Mouse (Mus musculus): ENCODE results near the gene Cdh1. TPM values are rescaled to one million over a fixed set of nuclear protein-coding genes. Genes with fewer than 3 reads are reported as not detected.

Gene Cdh1
- polyA plus RNA-seq, 1 experiment from 2014 or later: 28.8 TPM

GRCm38 (mm10) chr8:106617865-106618264, 14.7 kb downstream of the Cdh1 start:
- peaks cover 17% of the 10 kb centered on the region for H3K4me1 ChIP-seq (ENCODE audit: insufficient read depth)
- no peaks in the 10 kb centered on the region for H3K36me3 ChIP-seq (replicated peaks; ENCODE audit: insufficient read depth, low read length)
- H3K27me3 ChIP-seq (ENCODE audit: insufficient read depth, low read length): no peaks in the 10 kb centered on the region
- no peak overlapping the region for H3K27ac ChIP-seq (ENCODE audit: low read depth)
- TF ChIP-seq CTCF (IDR thresholded peaks at IDR 0.05; ENCODE audit: low read depth): no peak
- TF ChIP-seq EP300 (IDR thresholded peaks at IDR 0.05; ENCODE audit: low read depth): no peak
- no peak overlapping the region for H3K4me3 ChIP-seq (ENCODE audit: low read depth, low read length)
- ATAC-seq (no peak), DNase-seq (no peak)
- H3K9ac ChIP-seq (replicated peaks): no peak overlapping the region
- H3K9me3 ChIP-seq (ENCODE audit: low read length): no peaks in the 10 kb centered on the region
- WGBS (ENCODE audit: insufficient replicate concordance): 76% methylated on average over 6 of the region's 6 CpGs
- no peak overlapping the region for H3K4me2 ChIP-seq (ENCODE audit: low read depth, low read length)

DNA sequence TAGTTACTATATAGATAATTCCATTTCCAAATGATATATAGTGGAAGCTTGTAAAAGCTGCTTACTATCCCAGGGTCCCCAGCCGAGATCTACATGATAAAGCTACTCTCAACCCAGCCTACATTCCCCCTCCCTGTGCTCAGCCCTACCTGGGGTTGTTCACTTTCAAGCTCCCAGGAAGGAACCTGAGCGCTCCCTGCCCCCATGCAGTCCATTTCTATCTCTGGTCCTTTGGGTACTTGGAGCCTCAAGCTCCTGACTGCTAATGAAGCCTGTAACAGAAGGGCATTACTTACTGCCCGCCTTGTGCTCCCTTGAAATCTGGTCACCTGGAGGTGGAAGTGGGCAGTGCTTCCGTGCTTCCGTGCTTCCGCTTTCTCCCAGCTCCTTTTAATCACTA, 15.2 kb downstream of the Cdh1 start:
- Histone ChIP-seq H3K9me3 (ENCODE audit: low read length) (no peaks in the 10 kb centered on the region), H3K4me2 (ENCODE audit: low read depth, low read length) (no peak overlapping the region), H3K4me1 (ENCODE audit: insufficient read depth) (peaks cover 17% of the 10 kb centered on the region), H3K27me3 (ENCODE audit: insufficient read depth, low read length) (no peaks in the 10 kb centered on the region), H3K9ac (replicated peaks) (no peak overlapping the region), H3K36me3 (replicated peaks; ENCODE audit: insufficient read depth, low read length) (no peaks in the 10 kb centered on the region), H3K27ac (ENCODE audit: low read depth) (no peak overlapping the region), H3K4me3 (ENCODE audit: low read depth, low read length) (no peak overlapping the region)
- no peak for TF ChIP-seq EP300 (IDR thresholded peaks at IDR 0.05; ENCODE audit: low read depth)
- no peak for TF ChIP-seq CTCF (IDR thresholded peaks at IDR 0.05; ENCODE audit: low read depth)
- 69% methylated on average over 6 of the region's 6 CpGs for WGBS (ENCODE audit: insufficient replicate concordance)
- DNase-seq (no peak), ATAC-seq (no peak)

GRCm38 (mm10) chr8:106619549-106620245, 16.5 kb downstream of the Cdh1 start:
- ATAC-seq (peak; percentile 82), DNase-seq (peak; percentile 69)
- Histone ChIP-seq H3K27ac (ENCODE audit: low read depth) (peak overlapping the region; percentile 53), H3K4me2 (ENCODE audit: low read depth, low read length) (no peak overlapping the region), H3K4me1 (ENCODE audit: insufficient read depth) (peaks cover 19% of the 10 kb centered on the region), H3K9ac (replicated peaks) (no peak overlapping the region; the same call in 1 of the 2 replicates), H3K4me3 (ENCODE audit: low read depth, low read length) (no peak overlapping the region), H3K27me3 (ENCODE audit: insufficient read depth, low read length) (no peaks in the 10 kb centered on the region), H3K36me3 (replicated peaks; ENCODE audit: insufficient read depth, low read length) (no peaks in the 10 kb centered on the region), H3K9me3 (ENCODE audit: low read length) (no peaks in the 10 kb centered on the region)
- 46% methylated on average over 9 of the region's 9 CpGs for WGBS (ENCODE audit: insufficient replicate concordance)
- TF ChIP-seq EP300 (IDR thresholded peaks at IDR 0.05; ENCODE audit: low read depth) (peak; percentile 32; the same call in 1 of the 2 replicates), CTCF (IDR thresholded peaks at IDR 0.05; ENCODE audit: low read depth) (no peak)

DNA sequence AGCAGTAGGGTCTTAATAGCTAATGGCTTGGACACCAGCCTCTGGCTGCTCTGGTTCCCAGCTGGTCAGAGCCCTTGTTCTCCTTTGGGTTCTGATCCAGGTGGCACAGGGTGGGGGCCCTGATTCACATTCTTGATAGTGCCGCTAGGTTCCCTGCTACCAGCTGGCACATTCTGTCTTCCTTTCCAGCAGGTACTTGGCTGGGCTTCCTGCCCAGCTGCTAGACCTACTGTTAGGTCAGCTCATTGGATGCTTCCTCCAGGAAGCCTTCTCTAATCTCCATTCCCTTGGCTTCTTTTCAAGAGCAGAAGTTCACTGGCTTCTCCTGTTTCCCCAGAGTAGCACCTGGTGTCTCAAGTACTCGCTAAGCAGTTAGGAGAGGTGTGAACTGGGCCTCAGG, 17.3 kb downstream of the Cdh1 start:
- H3K4me1 ChIP-seq (ENCODE audit: insufficient read depth): peaks cover 19% of the 10 kb centered on the region
- H3K27me3 ChIP-seq (ENCODE audit: insufficient read depth, low read length): no peaks in the 10 kb centered on the region
- ATAC-seq (no peak), DNase-seq (no peak)
- no peak overlapping the region for H3K4me2 ChIP-seq (ENCODE audit: low read depth, low read length)
- H3K9me3 ChIP-seq (ENCODE audit: low read length): no peaks in the 10 kb centered on the region
- H3K9ac ChIP-seq (replicated peaks): no peak overlapping the region
- 67% methylated on average over 2 of the region's 2 CpGs for WGBS (ENCODE audit: insufficient replicate concordance)
- H3K36me3 ChIP-seq (replicated peaks; ENCODE audit: insufficient read depth, low read length): no peaks in the 10 kb centered on the region
- peak overlapping the region; percentile 53; the same call in 1 of the 2 replicates for H3K27ac ChIP-seq (ENCODE audit: low read depth)
- H3K4me3 ChIP-seq (ENCODE audit: low read depth, low read length): no peak overlapping the region
- TF ChIP-seq EP300 (IDR thresholded peaks at IDR 0.05; ENCODE audit: low read depth) (no peak), CTCF (IDR thresholded peaks at IDR 0.05; ENCODE audit: low read depth) (no peak)

GRCm38 (mm10) chr8:106623016-106623415, 19.9 kb downstream of the Cdh1 start:
- ATAC-seq: peak; percentile 40
- Histone ChIP-seq H3K27ac (ENCODE audit: low read depth) (peak overlapping the region; percentile 68), H3K9me3 (ENCODE audit: low read length) (no peaks in the 10 kb centered on the region), H3K27me3 (ENCODE audit: insufficient read depth, low read length) (no peaks in the 10 kb centered on the region), H3K36me3 (replicated peaks; ENCODE audit: insufficient read depth, low read length) (no peaks in the 10 kb centered on the region), H3K9ac (replicated peaks) (no peak overlapping the region), H3K4me2 (ENCODE audit: low read depth, low read length) (peak overlapping the region; percentile 33), H3K4me3 (ENCODE audit: low read depth, low read length) (no peak overlapping the region), H3K4me1 (ENCODE audit: insufficient read depth) (peaks cover 13% of the 10 kb centered on the region)
- 43% methylated on average over 5 of the region's 5 CpGs for WGBS (ENCODE audit: insufficient replicate concordance)
- DNase-seq: no peak
- no peak for TF ChIP-seq CTCF (IDR thresholded peaks at IDR 0.05; ENCODE audit: low read depth)
- no peak for TF ChIP-seq EP300 (IDR thresholded peaks at IDR 0.05; ENCODE audit: low read depth)

DNA sequence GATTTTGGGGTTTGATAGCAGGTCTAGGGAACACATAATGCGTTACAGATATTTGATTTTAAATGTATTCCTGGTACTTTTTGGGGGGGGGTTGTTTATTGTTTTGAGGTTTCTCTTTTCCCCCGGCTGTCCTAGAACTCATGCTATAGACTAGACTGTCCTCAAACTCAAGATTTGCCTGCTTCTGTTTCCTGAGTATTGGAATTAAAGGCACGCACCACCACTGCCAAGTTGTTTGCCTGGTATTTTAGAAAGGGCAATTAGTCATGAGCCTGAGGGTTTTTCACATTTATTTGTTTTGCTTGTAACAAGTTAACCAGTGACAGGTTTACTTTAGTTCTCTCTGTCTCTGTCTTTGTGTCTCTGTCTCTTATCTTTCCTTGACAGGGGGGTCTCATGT, 20.3 kb downstream of the Cdh1 start:
- no peak for TF ChIP-seq EP300 (IDR thresholded peaks at IDR 0.05; ENCODE audit: low read depth)
- TF ChIP-seq CTCF (IDR thresholded peaks at IDR 0.05; ENCODE audit: low read depth): no peak
- no peak overlapping the region for H3K4me3 ChIP-seq (ENCODE audit: low read depth, low read length)
- peak overlapping the region; percentile 33 for H3K4me2 ChIP-seq (ENCODE audit: low read depth, low read length)
- no peaks in the 10 kb centered on the region for H3K27me3 ChIP-seq (ENCODE audit: insufficient read depth, low read length)
- H3K36me3 ChIP-seq (replicated peaks; ENCODE audit: insufficient read depth, low read length): no peaks in the 10 kb centered on the region
- H3K4me1 ChIP-seq (ENCODE audit: insufficient read depth): peaks cover 13% of the 10 kb centered on the region
- 68% methylated on average over 3 of the region's 3 CpGs for WGBS (ENCODE audit: insufficient replicate concordance)
- ATAC-seq (no peak), DNase-seq (no peak)
- no peak overlapping the region for H3K9ac ChIP-seq (replicated peaks)
- no peaks in the 10 kb centered on the region for H3K9me3 ChIP-seq (ENCODE audit: low read length)
- H3K27ac ChIP-seq (ENCODE audit: low read depth): peak overlapping the region; percentile 68
